Mouse (Mus musculus): ENCODE results near the gene Cela1. TPM values are rescaled to one million over a fixed set of nuclear protein-coding genes. Genes with fewer than 3 reads are reported as not detected.

The Cela1 gene
- polyA plus RNA-seq, 1 experiment = 32.1 TPM

- Histone ChIP-seq H3ac (ENCODE audit: control insufficient read depth, insufficient read length, low read depth) (no peak overlapping the region), H3K36me3 (ENCODE audit: control insufficient read depth, insufficient read depth) (no peaks in the 10 kb centered on the region)
- TF ChIP-seq FOSL1 (IDR thresholded peaks at IDR 0.05; ENCODE audit: insufficient read depth, low read length, poor library complexity, severe bottlenecking) = no peak
- TF ChIP-seq CTCF (IDR thresholded peaks at IDR 0.05; ENCODE audit: control insufficient read depth, insufficient read depth, insufficient read length) = no peak
Observed at GRCm38 (mm10) chr15:100667420-100667819, 20.3 kb downstream of the Cela1 start.

GRCm38 (mm10) chr15:100666851-100667250, 20.9 kb downstream of the Cela1 start:
- H3K79me3 ChIP-seq (ENCODE audit: low read depth) = no peaks in the 10 kb centered on the region
- H3K79me2 ChIP-seq (ENCODE audit: control insufficient read depth, insufficient read depth) = no peaks in the 10 kb centered on the region
- TF ChIP-seq CEBPB (IDR thresholded peaks at IDR 0.05; ENCODE audit: low read depth) (no peak), USF1 (IDR thresholded peaks at IDR 0.05; ENCODE audit: low read depth) (no peak), MAX (IDR thresholded peaks at IDR 0.05) (no peak)
- H3K4me3 ChIP-seq (ENCODE audit: insufficient read depth, poor library complexity, severe bottlenecking) = no peak overlapping the region
- no peaks in the 10 kb centered on the region for H3K36me3 ChIP-seq (ENCODE audit: control insufficient read depth, insufficient read depth)
- peaks cover 15% of the 10 kb centered on the region for H3K27me3 ChIP-seq (ENCODE audit: control insufficient read depth, insufficient read depth, insufficient read length)
- H3ac ChIP-seq (ENCODE audit: control insufficient read depth, insufficient read length, low read depth) = no peak overlapping the region

More at GRCm38 (mm10) chr15:100667420-100667819, 20.3 kb downstream of the Cela1 start:
- H3K79me2 ChIP-seq (ENCODE audit: control insufficient read depth, insufficient read depth) = no peaks in the 10 kb centered on the region
- peaks cover 15% of the 10 kb centered on the region for H3K27me3 ChIP-seq (ENCODE audit: control insufficient read depth, insufficient read depth, insufficient read length)
- no peaks in the 10 kb centered on the region for H3K79me3 ChIP-seq (ENCODE audit: low read depth)
- H3K4me3 ChIP-seq (ENCODE audit: insufficient read depth, poor library complexity, severe bottlenecking) = no peak overlapping the region

- Histone ChIP-seq H3K79me3 (ENCODE audit: low read depth) (no peaks in the 10 kb centered on the region), H3ac (ENCODE audit: control insufficient read depth, insufficient read length, low read depth) (no peak overlapping the region), H3K4me3 (ENCODE audit: insufficient read depth, poor library complexity, severe bottlenecking) (no peak overlapping the region), H3K36me3 (ENCODE audit: control insufficient read depth, insufficient read depth) (no peaks in the 10 kb centered on the region), H3K79me2 (ENCODE audit: control insufficient read depth, insufficient read depth) (no peaks in the 10 kb centered on the region), H3K27me3 (ENCODE audit: control insufficient read depth, insufficient read depth, insufficient read length) (peaks cover 15% of the 10 kb centered on the region)
- TF ChIP-seq CEBPB (IDR thresholded peaks at IDR 0.05; ENCODE audit: low read depth) (no peak), MYOG (IDR thresholded peaks at IDR 0.05; ENCODE audit: control insufficient read depth, extremely low read depth, insufficient read length) (no peak), MAX (IDR thresholded peaks at IDR 0.05) (no peak), MYOD1 (IDR thresholded peaks at IDR 0.05; ENCODE audit: control insufficient read depth, insufficient read length, low read depth) (no peak), CTCF (IDR thresholded peaks at IDR 0.05; ENCODE audit: control insufficient read depth, insufficient read depth, insufficient read length) (no peak)
Observed at GRCm38 (mm10) chr15:100666219-100666696, 21.5 kb downstream of the Cela1 start.

GRCm38 (mm10) chr15:100665411-100666218, 22.1 kb downstream of the Cela1 start:
- Histone ChIP-seq H3K79me3 (ENCODE audit: low read depth) (no peaks in the 10 kb centered on the region), H3K79me2 (ENCODE audit: control insufficient read depth, insufficient read depth) (no peaks in the 10 kb centered on the region), H3K4me3 (ENCODE audit: insufficient read depth, poor library complexity, severe bottlenecking) (no peak overlapping the region), H3K27me3 (ENCODE audit: control insufficient read depth, insufficient read depth, insufficient read length) (peaks cover 15% of the 10 kb centered on the region), H3K36me3 (ENCODE audit: control insufficient read depth, insufficient read depth) (no peaks in the 10 kb centered on the region), H3ac (ENCODE audit: control insufficient read depth, insufficient read length, low read depth) (no peak overlapping the region)
- TF ChIP-seq MYOG (IDR thresholded peaks at IDR 0.05; ENCODE audit: control insufficient read depth, extremely low read depth, insufficient read length) (no peak), USF1 (IDR thresholded peaks at IDR 0.05; ENCODE audit: low read depth) (no peak), CTCF (IDR thresholded peaks at IDR 0.05; ENCODE audit: control insufficient read depth, insufficient read depth, insufficient read length) (no peak), MAX (IDR thresholded peaks at IDR 0.05) (no peak), CEBPB (IDR thresholded peaks at IDR 0.05; ENCODE audit: low read depth) (no peak), FOSL1 (IDR thresholded peaks at IDR 0.05; ENCODE audit: insufficient read depth, low read length, poor library complexity, severe bottlenecking) (no peak), MYOD1 (IDR thresholded peaks at IDR 0.05; ENCODE audit: control insufficient read depth, insufficient read length, low read depth) (no peak)

GRCm38 (mm10) chr15:100664813-100665274, 22.9 kb downstream of the Cela1 start:
- no peak overlapping the region for H3K4me3 ChIP-seq (ENCODE audit: insufficient read depth, poor library complexity, severe bottlenecking)
- H3K27me3 ChIP-seq (ENCODE audit: control insufficient read depth, insufficient read depth, insufficient read length) = peaks cover 15% of the 10 kb centered on the region
- no peak for TF ChIP-seq MAX (IDR thresholded peaks at IDR 0.05)
- no peak for TF ChIP-seq USF1 (IDR thresholded peaks at IDR 0.05; ENCODE audit: low read depth)
- no peak for TF ChIP-seq MYOD1 (IDR thresholded peaks at IDR 0.05; ENCODE audit: control insufficient read depth, insufficient read length, low read depth)
- H3K79me3 ChIP-seq (ENCODE audit: low read depth) = no peaks in the 10 kb centered on the region
- H3K36me3 ChIP-seq (ENCODE audit: control insufficient read depth, insufficient read depth) = no peaks in the 10 kb centered on the region
- H3ac ChIP-seq (ENCODE audit: control insufficient read depth, insufficient read length, low read depth) = no peak overlapping the region
- no peaks in the 10 kb centered on the region for H3K79me2 ChIP-seq (ENCODE audit: control insufficient read depth, insufficient read depth)

- H3K36me3 ChIP-seq (ENCODE audit: control insufficient read depth, insufficient read depth) = no peaks in the 10 kb centered on the region
Observed at GRCm38 (mm10) chr15:100660805-100661204, 26.9 kb downstream of the Cela1 start.

More at GRCm38 (mm10) chr15:100660805-100661204, 26.9 kb downstream of the Cela1 start:
- TF ChIP-seq FOSL1 (IDR thresholded peaks at IDR 0.05; ENCODE audit: insufficient read depth, low read length, poor library complexity, severe bottlenecking) = no peak
- no peak for TF ChIP-seq MAX (IDR thresholded peaks at IDR 0.05)
- TF ChIP-seq CEBPB (IDR thresholded peaks at IDR 0.05; ENCODE audit: low read depth) = no peak
- TF ChIP-seq CTCF (IDR thresholded peaks at IDR 0.05; ENCODE audit: control insufficient read depth, insufficient read depth, insufficient read length) = no peak
- no peak for TF ChIP-seq MYOD1 (IDR thresholded peaks at IDR 0.05; ENCODE audit: control insufficient read depth, insufficient read length, low read depth)
- no peak for TF ChIP-seq MYOG (IDR thresholded peaks at IDR 0.05; ENCODE audit: control insufficient read depth, extremely low read depth, insufficient read length)
- no peak for TF ChIP-seq USF1 (IDR thresholded peaks at IDR 0.05; ENCODE audit: low read depth)
- Histone ChIP-seq H3K79me2 (ENCODE audit: control insufficient read depth, insufficient read depth) (no peaks in the 10 kb centered on the region), H3K27me3 (ENCODE audit: control insufficient read depth, insufficient read depth, insufficient read length) (peaks cover 31% of the 10 kb centered on the region), H3K4me3 (ENCODE audit: insufficient read depth, poor library complexity, severe bottlenecking) (no peak overlapping the region), H3K79me3 (ENCODE audit: low read depth) (no peaks in the 10 kb centered on the region), H3ac (ENCODE audit: control insufficient read depth, insufficient read length, low read depth) (no peak overlapping the region)

Measured in C2C12 (cell line).